Mouse (Mus musculus): ENCODE data around the gene Rabl6. TPM values are rescaled to one million over a fixed set of nuclear protein-coding genes. Genes with fewer than 3 reads are reported as not detected.

The Rabl6 gene
- polyA plus RNA-seq, 1 experiment from 2014 or later: 13.5 TPM

- H3K4me1 ChIP-seq (ENCODE audit: insufficient read depth): peaks cover 41% of the 10 kb centered on the region
- H3K4me3 ChIP-seq (ENCODE audit: low read depth, low read length): peak overlapping the region; percentile 55
- no peak for ATAC-seq
- H3K27ac ChIP-seq (ENCODE audit: low read depth): peak overlapping the region; percentile 68; the same call in 1 of the 2 replicates
- peak; percentile 60 for DNase-seq
- peaks cover 49% of the 10 kb centered on the region for H3K27me3 ChIP-seq (ENCODE audit: insufficient read depth, low read length)
- peak overlapping the region; percentile 61 for H3K9ac ChIP-seq (replicated peaks)
- 21% methylated on average over 19 of the region's 21 CpGs for WGBS (ENCODE audit: insufficient replicate concordance)
- H3K4me2 ChIP-seq (ENCODE audit: low read depth, low read length): peak overlapping the region; percentile 87
- H3K9me3 ChIP-seq (ENCODE audit: low read length): no peaks in the 10 kb centered on the region
- no peaks in the 10 kb centered on the region for H3K36me3 ChIP-seq (replicated peaks; ENCODE audit: insufficient read depth, low read length)
- TF ChIP-seq CTCF (IDR thresholded peaks at IDR 0.05; ENCODE audit: low read depth): no peak
- no peak for TF ChIP-seq EP300 (IDR thresholded peaks at IDR 0.05; ENCODE audit: low read depth)
These were observed 32.8 kb downstream of the Rabl6 start for GRCm38 (mm10) chr2:25575432-25576027.

DNA sequence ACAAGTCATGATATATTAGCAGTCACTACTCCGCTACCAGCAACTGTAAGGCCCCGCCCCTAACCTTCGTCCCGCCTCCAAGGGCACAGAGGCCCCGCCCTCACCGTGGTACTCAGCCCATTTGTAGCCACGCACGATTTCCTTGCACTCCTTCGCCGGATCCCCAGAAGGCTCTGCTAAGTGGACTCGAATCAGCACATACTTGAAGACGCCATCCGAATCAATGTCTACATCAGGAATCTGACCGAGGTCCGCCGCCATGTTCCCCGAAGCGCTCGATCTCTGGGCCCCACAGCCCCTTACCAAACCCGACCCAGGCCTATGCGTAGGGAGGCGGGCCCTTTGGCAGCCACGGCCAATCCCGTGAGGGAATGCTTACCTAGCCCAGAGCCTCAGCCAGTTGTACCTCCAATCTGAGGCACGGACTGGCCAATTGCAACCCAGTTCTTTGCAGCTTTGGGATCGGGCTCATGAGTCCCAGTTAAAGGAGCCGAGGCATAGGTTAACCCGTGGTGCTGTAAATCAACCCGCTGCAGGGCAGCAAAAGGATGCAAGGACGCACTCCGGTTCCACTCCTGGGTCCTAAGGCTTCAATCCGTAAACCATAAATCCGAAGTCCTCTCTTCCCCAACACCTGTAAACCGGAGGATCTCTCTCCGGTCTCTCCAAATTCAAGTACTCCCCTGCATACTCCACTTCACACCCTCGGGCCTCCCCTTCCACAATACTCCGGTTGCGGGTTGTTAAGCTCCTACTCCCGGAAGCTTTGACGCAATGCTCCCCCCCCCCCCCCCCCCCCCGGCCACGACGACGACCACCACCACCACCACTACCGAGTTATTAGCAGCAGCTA lies 33.5 kb downstream of the Rabl6 start, which contains the start of the genes Mamdc4 and Phpt1:
Mamdc4 (minus strand) TSS at position 267 of the 853 bp plus-strand sequence.
Phpt1 (minus strand) TSS at position 646 of the 853 bp plus-strand sequence.
- H3K4me1 ChIP-seq (ENCODE audit: insufficient read depth): peaks cover 39% of the 10 kb centered on the region
- no peak for TF ChIP-seq CTCF (IDR thresholded peaks at IDR 0.05; ENCODE audit: low read depth)
- TF ChIP-seq EP300 (IDR thresholded peaks at IDR 0.05; ENCODE audit: low read depth): no peak
- no peaks in the 10 kb centered on the region for H3K36me3 ChIP-seq (replicated peaks; ENCODE audit: insufficient read depth, low read length)
- peak within 1 kb of the TSS; percentile 87 for H3K4me2 ChIP-seq (ENCODE audit: low read depth, low read length)
- H3K27me3 ChIP-seq (ENCODE audit: insufficient read depth, low read length): peaks cover 42% of the 10 kb centered on the region
- DNase-seq (peak; percentile 94), ATAC-seq (peak; percentile 98)
- under 1% methylated on average over 43 of the region's 45 CpGs for WGBS (ENCODE audit: insufficient replicate concordance)
- peak within 1 kb of the TSS; percentile 61 for H3K9ac ChIP-seq (replicated peaks)
- H3K9me3 ChIP-seq (ENCODE audit: low read length): no peaks in the 10 kb centered on the region
- H3K27ac ChIP-seq (ENCODE audit: low read depth): peak within 1 kb of the TSS; percentile 69
- H3K4me3 ChIP-seq (ENCODE audit: low read depth, low read length): peak within 1 kb of the TSS; percentile 55

- WGBS (ENCODE audit: insufficient replicate concordance): 22% methylated on average over 11 of the region's 11 CpGs
- Histone ChIP-seq H3K4me2 (ENCODE audit: low read depth, low read length) (peak overlapping the region; percentile 87), H3K4me1 (ENCODE audit: insufficient read depth) (peaks cover 33% of the 10 kb centered on the region), H3K9ac (replicated peaks) (peak overlapping the region; percentile 61), H3K27ac (ENCODE audit: low read depth) (peak overlapping the region; percentile 69), H3K36me3 (replicated peaks; ENCODE audit: insufficient read depth, low read length) (no peaks in the 10 kb centered on the region), H3K27me3 (ENCODE audit: insufficient read depth, low read length) (peaks cover 35% of the 10 kb centered on the region), H3K9me3 (ENCODE audit: low read length) (no peaks in the 10 kb centered on the region), H3K4me3 (ENCODE audit: low read depth, low read length) (peak overlapping the region; percentile 55)
- no peak for TF ChIP-seq CTCF (IDR thresholded peaks at IDR 0.05; ENCODE audit: low read depth)
- TF ChIP-seq EP300 (IDR thresholded peaks at IDR 0.05; ENCODE audit: low read depth): no peak
- ATAC-seq: no peak
- no peak for DNase-seq
These were observed 34.2 kb downstream of the Rabl6 start for GRCm38 (mm10) chr2:25574136-25574535.

- TF ChIP-seq CTCF (IDR thresholded peaks at IDR 0.05; ENCODE audit: low read depth) (no peak), EP300 (IDR thresholded peaks at IDR 0.05; ENCODE audit: low read depth) (no peak)
These were observed 35.3 kb downstream of the Rabl6 start for GRCm38 (mm10) chr2:25573068-25573467.

DNA sequence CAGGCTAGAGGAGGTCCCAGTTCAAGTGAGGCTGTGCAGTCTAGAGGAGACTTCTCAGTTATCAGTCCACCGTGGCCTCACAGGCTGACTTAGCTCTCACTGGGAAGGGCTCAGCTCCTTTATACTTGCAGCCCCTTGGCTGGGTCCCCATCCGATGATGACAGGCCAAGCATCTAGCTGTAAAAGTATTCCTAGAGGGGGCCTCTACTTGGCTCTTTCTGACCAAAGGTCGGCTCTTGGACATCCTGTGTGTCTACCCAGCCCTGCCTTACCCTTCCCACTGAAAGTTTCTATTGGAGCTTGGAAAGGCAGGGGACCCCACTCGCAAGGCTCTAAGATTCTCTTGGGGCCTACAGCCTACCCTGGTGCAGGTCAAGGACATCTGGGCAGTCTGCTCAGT lies 37.1 kb downstream of the Rabl6 start:
- ATAC-seq (no peak), DNase-seq (no peak)
- TF ChIP-seq CTCF (IDR thresholded peaks at IDR 0.05; ENCODE audit: low read depth) (no peak), EP300 (IDR thresholded peaks at IDR 0.05; ENCODE audit: low read depth) (no peak)
- no peak overlapping the region for H3K4me2 ChIP-seq (ENCODE audit: low read depth, low read length)
- H3K36me3 ChIP-seq (replicated peaks; ENCODE audit: insufficient read depth, low read length): no peaks in the 10 kb centered on the region
- H3K9me3 ChIP-seq (ENCODE audit: low read length): no peaks in the 10 kb centered on the region
- no peak overlapping the region for H3K4me3 ChIP-seq (ENCODE audit: low read depth, low read length)
- H3K4me1 ChIP-seq (ENCODE audit: insufficient read depth): peaks cover 21% of the 10 kb centered on the region
- 74% methylated on average over 4 of the region's 4 CpGs for WGBS (ENCODE audit: insufficient replicate concordance)
- H3K27me3 ChIP-seq (ENCODE audit: insufficient read depth, low read length): peaks cover 6% of the 10 kb centered on the region
- no peak overlapping the region for H3K27ac ChIP-seq (ENCODE audit: low read depth)
- H3K9ac ChIP-seq (replicated peaks): no peak overlapping the region

More at GRCm38 (mm10) chr2:25573068-25573467, 35.3 kb downstream of the Rabl6 start:
- H3K4me1 ChIP-seq (ENCODE audit: insufficient read depth): peaks cover 31% of the 10 kb centered on the region
- H3K9me3 ChIP-seq (ENCODE audit: low read length): no peaks in the 10 kb centered on the region
- no peak overlapping the region for H3K4me2 ChIP-seq (ENCODE audit: low read depth, low read length)
- no peak overlapping the region for H3K9ac ChIP-seq (replicated peaks)
- DNase-seq (no peak), ATAC-seq (no peak)
- no peak overlapping the region for H3K27ac ChIP-seq (ENCODE audit: low read depth)
- 79% methylated on average over 2 of the region's 2 CpGs for WGBS (ENCODE audit: insufficient replicate concordance)
- H3K4me3 ChIP-seq (ENCODE audit: low read depth, low read length): no peak overlapping the region
- H3K36me3 ChIP-seq (replicated peaks; ENCODE audit: insufficient read depth, low read length): no peaks in the 10 kb centered on the region
- H3K27me3 ChIP-seq (ENCODE audit: insufficient read depth, low read length): peaks cover 25% of the 10 kb centered on the region

- TF ChIP-seq CTCF (IDR thresholded peaks at IDR 0.05; ENCODE audit: low read depth) (no peak), EP300 (IDR thresholded peaks at IDR 0.05; ENCODE audit: low read depth) (no peak)
- no peak overlapping the region for H3K27ac ChIP-seq (ENCODE audit: low read depth)
- no peak for ATAC-seq
These were observed 39.0 kb downstream of the Rabl6 start for GRCm38 (mm10) chr2:25569323-25569722.

More at GRCm38 (mm10) chr2:25569323-25569722, 39.0 kb downstream of the Rabl6 start:
- no peaks in the 10 kb centered on the region for H3K9me3 ChIP-seq (ENCODE audit: low read length)
- H3K36me3 ChIP-seq (replicated peaks; ENCODE audit: insufficient read depth, low read length): 0 out of 2 replicates have a peak, but pooled peaks cover 4% of the 10 kb centered on the region
- H3K27me3 ChIP-seq (ENCODE audit: insufficient read depth, low read length): no peaks in the 10 kb centered on the region
- no peak overlapping the region for H3K4me2 ChIP-seq (ENCODE audit: low read depth, low read length)
- H3K9ac ChIP-seq (replicated peaks): no peak overlapping the region
- 87% methylated on average over 3 of the region's 3 CpGs for WGBS (ENCODE audit: insufficient replicate concordance)
- H3K4me3 ChIP-seq (ENCODE audit: low read depth, low read length): no peak overlapping the region
- H3K4me1 ChIP-seq (ENCODE audit: insufficient read depth): peaks cover 13% of the 10 kb centered on the region
- no peak for DNase-seq

All from liver, postnatal 0 days (tissue).